Mouse (Mus musculus) ZHBTc4 (cell line): ENCODE results near the gene Armc9.

Experiments
- DNase-seq: peaks from one replicate; pipeline ENCODE4 v3.0.0-alpha.2; 2011; ENCODE audit warnings: low read depth, low spot score

The Armc9 gene

GRCm38 (mm10) chr1:86154133-86154823, at the start of gene Armc9:
Armc9 (plus strand) TSS chr1:86154780.
- peak; percentile 99 for DNase-seq

DNA sequence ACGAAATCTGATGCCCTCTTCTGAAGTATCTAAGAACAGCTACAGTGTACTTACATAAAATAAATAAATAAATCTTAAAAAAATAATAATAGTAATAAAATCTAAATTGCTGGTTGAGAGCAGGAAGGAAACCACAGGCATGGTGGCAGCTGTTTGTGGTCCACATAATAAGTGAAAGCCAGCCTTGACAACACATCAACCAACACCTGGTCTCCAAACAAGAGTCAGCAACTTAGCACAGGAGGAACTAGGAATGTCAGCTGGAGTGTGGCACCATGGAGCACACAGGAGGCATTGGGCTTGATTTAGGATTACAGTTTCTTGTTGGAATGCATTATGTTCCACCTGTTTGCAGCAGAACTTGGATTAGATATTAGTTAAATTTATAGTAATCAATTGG, 49.5 kb upstream of the Armc9 start:
- DNase-seq = no peak

DNA sequence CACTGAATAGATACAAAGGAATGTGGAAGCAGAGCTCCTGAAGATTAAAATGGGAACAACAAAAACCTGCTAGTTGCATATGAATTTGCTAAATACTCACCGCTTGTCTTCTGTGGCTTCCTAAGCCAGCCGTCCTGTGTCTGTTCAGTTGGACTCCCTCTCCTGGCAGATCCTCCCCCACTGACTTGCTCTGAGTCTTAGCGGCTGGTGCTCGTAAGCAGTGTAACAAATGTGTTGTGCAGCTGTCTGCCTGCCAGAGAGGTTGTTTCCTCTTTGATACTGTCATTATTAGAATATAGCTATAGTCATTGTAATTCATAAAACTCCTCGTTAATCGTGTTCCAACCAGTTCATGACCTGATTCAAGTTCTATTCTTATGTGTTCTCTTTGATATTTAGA, 42.8 kb upstream of the Armc9 start, which contains the start of gene Htr2b:
TSS of gene Htr2b (minus strand) at position 192 of the 400 bp plus-strand sequence.
- peak; percentile 11 for DNase-seq

GRCm38 (mm10) chr1:86114141-86114540, 40.4 kb upstream of the Armc9 start:
- DNase-seq = no peak

GRCm38 (mm10) chr1:86119549-86119948, 35.0 kb upstream of the Armc9 start:
- DNase-seq = no peak

DNA sequence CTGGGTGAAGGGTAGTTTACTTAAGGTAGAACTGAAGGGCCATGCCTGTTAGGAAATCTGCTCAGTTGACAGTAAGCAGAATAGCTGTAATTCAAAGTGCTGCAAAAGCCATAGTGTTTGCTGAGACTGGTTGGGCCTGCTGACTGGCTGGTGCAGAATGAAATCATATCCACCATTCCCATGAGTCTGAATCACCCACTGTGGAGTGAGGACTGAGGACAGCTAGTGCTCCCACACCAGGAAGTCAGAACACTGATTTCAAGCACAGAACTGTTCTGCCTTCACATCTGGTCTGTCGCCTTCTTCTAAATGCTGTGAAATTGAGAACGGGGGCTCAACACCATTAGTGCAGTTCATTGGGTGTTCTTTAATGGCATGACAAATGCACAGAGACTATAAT, 28.5 kb upstream of the Armc9 start:
- DNase-seq = no peak

- no peak for DNase-seq
Observed at GRCm38 (mm10) chr1:86133337-86133736, 21.2 kb upstream of the Armc9 start, which contains the start of gene Gm21972. Gm21972 (plus strand) TSS chr1:86133637.

DNA sequence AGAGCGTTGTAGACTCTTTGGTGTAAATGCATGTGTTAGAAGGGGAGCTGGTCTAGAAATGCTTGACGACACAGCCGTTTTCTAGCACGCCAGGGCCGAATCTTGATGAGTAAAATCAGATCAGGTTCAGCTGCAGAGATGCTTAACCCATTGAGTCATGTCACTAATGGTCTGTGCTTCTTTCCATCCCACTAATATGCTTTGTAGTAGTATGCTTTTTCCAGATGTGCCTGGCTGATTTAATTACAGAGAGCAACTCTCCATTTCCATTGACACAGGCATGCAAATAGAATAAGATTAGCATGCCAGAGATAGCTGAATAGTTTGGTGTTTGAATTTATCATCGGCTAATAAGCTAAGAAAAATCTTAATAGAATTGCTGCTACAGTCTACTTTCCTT, 19.3 kb upstream of the Armc9 start:
- no peak for DNase-seq

- no peak for DNase-seq
Observed at GRCm38 (mm10) chr1:86141081-86141480, 13.5 kb upstream of the Armc9 start.

GRCm38 (mm10) chr1:86143165-86143564, 11.4 kb upstream of the Armc9 start:
- DNase-seq = no peak

- peak; percentile 69 for DNase-seq
Observed at GRCm38 (mm10) chr1:86144001-86144944, 10.3 kb upstream of the Armc9 start.

DNA sequence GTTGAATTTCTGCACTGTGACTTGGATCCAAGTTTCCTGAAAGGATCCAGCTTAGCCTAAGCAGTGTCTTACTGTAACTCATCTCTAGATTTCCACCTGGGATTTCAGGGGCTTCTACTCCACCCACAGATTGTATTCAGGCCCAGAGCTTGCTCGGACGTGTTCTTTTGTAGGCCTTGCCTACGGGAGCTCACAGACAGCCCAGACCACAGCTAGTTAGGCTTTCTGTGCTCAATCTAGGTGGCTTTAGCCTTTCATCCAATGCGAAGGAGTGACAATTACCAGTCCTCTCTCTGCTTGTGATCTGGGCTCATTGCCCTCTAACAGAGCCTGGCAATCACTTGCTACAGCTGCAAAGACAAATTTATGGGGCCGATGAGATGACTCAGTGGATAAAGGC, 8.3 kb upstream of the Armc9 start:
- DNase-seq = no peak

GRCm38 (mm10) chr1:86147557-86147956, 7.0 kb upstream of the Armc9 start:
- no peak for DNase-seq

- DNase-seq = no peak
Observed at GRCm38 (mm10) chr1:86148161-86148560, 6.4 kb upstream of the Armc9 start.

- DNase-seq = peak; percentile 47
Observed at GRCm38 (mm10) chr1:86150929-86151328, 3.7 kb upstream of the Armc9 start.

DNA sequence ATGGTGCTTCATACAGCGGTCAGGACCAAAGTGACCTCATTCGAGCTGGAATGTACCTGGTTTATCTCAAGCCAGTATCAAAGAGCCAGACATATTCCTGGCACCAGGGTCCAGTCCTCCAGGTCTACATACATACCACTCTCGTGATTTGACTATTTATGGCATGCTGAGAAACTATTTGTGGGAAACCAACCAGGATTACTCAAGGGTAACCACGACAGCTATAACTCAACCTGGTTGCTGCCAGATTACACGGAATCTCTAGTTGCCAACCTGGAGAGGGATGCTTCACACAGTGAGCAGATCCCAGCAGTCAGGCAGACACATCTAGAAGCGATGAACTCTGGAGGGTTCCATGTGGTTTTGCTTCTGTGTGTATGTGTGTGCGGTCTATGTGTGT, 3.2 kb upstream of the Armc9 start:
- DNase-seq = no peak

GRCm38 (mm10) chr1:86152618-86153017, 2.0 kb upstream of the Armc9 start:
- peak; percentile 56 for DNase-seq

DNA sequence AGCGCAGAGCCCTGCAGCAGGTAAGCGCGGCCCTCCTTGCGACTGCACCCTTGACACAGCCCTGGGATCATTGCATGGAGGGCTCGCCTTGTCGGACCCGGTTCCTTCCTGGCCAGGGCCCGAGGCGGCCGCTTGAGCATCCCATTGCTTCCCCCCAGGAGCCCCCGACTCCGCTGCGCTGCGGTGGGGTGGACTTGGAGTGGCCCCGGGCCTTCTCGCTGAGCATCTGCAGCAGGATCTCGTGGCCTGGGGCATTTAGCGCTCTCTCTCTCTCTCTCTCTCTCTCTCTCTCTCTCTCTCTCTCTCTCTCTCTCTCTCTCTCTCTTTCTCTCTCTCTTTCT, 214 bp downstream of the Armc9 start:
- no peak for DNase-seq

GRCm38 (mm10) chr1:86156075-86156474, 1.5 kb downstream of the Armc9 start:
- no peak for DNase-seq

GRCm38 (mm10) chr1:86156595-86156994, 2.0 kb downstream of the Armc9 start:
- no peak for DNase-seq

DNA sequence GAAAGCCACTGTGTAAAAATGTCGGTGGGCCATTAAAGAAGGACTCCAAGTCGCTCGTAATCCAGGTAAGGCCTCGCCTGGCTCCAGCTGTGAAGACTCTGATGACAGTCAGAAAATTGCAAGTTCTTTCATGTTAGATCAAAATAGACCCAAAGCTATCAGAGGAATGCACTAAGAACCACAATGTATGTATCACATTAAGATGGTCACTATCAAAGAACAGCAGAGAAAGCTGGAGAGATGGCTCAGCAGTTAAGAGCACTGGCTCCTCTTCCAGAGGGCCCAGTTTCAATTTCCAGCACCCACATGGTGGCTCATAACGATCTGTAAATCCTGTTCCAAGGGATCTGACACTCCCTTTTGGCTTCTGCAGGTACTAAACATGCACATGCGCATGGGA, 5.5 kb downstream of the Armc9 start:
- DNase-seq = no peak

- DNase-seq = no peak
Observed at GRCm38 (mm10) chr1:86160479-86160878, 5.9 kb downstream of the Armc9 start.

DNA sequence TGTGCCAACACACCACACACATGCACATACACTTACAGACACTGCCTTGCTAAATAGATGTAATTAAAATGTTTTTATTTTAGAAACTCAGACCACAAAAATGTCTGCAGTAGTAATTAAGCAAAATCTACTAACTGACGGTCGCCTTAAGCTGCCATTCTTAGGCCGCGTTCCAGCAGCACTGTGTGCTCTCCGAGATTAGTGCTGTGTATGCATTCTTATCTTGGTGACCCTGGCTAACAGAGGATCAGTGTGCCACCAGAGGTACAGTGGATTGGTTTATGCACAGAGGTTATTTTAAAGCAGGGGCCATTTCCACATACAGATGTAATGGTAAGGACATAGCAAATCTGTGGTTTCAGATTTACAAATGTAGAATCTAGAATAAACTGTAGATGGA, 6.5 kb downstream of the Armc9 start:
- DNase-seq = no peak
